Mouse (Mus musculus): ENCODE measurements around the gene Hist1h3h. TPM values are rescaled to one million over a fixed set of nuclear protein-coding genes. Genes with fewer than 3 reads are reported as not detected.
A peak's percentile ranks its signal among the peaks of the same experiment; 100 is the strongest.
"Not testable (repeated sequence)": the region's sequence is repeated elsewhere in the genome, so short reads cannot be mapped to it uniquely, and the experiment has no call there.

The Hist1h3h gene
- polyA plus RNA-seq (2015; fragmentation: Nextera tagmentation; extraction: Ambion mirVana) = 10.0 and 21.3 TPM in 2 replicates

GRCm38 (mm10) chr13:21717397-21718357, at the start of gene Hist1h3h:
Gene Hist1h3h (plus strand): TSS chr13:21717659.
- H3K9ac ChIP-seq = peak within 1 kb of the TSS; percentile 79
- ATAC-seq (ENCODE audit: insufficient number of reproducible peaks, insufficient read depth, low FRiP score, low TSS enrichment, low read depth) = peak; percentile 33; the same call in 1 of the 2 replicates
- not testable (repeated sequence) for H3K9me3 ChIP-seq, H3K36me3 ChIP-seq, H3K27me3 ChIP-seq
- under 1% methylated on average over 29 of the region's 56 CpGs for WGBS
- peak within 1 kb of the TSS; percentile 50 for H3K4me3 ChIP-seq
- H3K4me1 ChIP-seq = peaks cover 37% of the 10 kb centered on the region
- H3K4me2 ChIP-seq = peak within 1 kb of the TSS; percentile 85
- peak within 1 kb of the TSS; percentile 96 for H3K27ac ChIP-seq

GRCm38 (mm10) chr13:21677305-21677704, 40.2 kb upstream of the Hist1h3h start, which contains the start of gene Olfr1360:
Gene Olfr1360 (minus strand): TSS chr13:21677405.
- Histone ChIP-seq H3K4me3 (no peak within 1 kb of the TSS), H3K27me3 (no peaks in the 10 kb centered on the region), H3K9me3 (no peaks in the 10 kb centered on the region), H3K36me3 (no peaks in the 10 kb centered on the region), H3K9ac (no peak within 1 kb of the TSS), H3K4me1 (no peaks in the 10 kb centered on the region), H3K27ac (no peak within 1 kb of the TSS), H3K4me2 (no peak within 1 kb of the TSS)
- ATAC-seq (ENCODE audit: insufficient number of reproducible peaks, insufficient read depth, low FRiP score, low TSS enrichment, low read depth) = no peak
- WGBS = 84% methylated on average over 2 of the region's 2 CpGs

- Histone ChIP-seq H3K4me2 (no peak within 1 kb of the TSS), H3K4me1 (no peaks in the 10 kb centered on the region), H3K9me3 (no peaks in the 10 kb centered on the region), H3K9ac (no peak within 1 kb of the TSS), H3K27me3 (no peaks in the 10 kb centered on the region), H3K36me3 (no peaks in the 10 kb centered on the region), H3K4me3 (no peak within 1 kb of the TSS), H3K27ac (no peak within 1 kb of the TSS)
- no peak for ATAC-seq (ENCODE audit: insufficient number of reproducible peaks, insufficient read depth, low FRiP score, low TSS enrichment, low read depth)
Measured at GRCm38 (mm10) chr13:21697811-21698210, 19.6 kb upstream of the Hist1h3h start, which contains the start of gene Olfr1359. Gene Olfr1359 (plus strand): TSS chr13:21698111.

- H3K4me3 ChIP-seq = no peak overlapping the region
- H3K4me2 ChIP-seq = no peak overlapping the region
- H3K9ac ChIP-seq = no peak overlapping the region
- 0 out of 2 replicates have a peak, but pooled peaks cover 4% of the 10 kb centered on the region for H3K4me1 ChIP-seq
- no peaks in the 10 kb centered on the region for H3K27me3 ChIP-seq
- H3K27ac ChIP-seq = no peak overlapping the region
- ATAC-seq (ENCODE audit: insufficient number of reproducible peaks, insufficient read depth, low FRiP score, low TSS enrichment, low read depth) = no peak
- 75% methylated on average over 4 of the region's 4 CpGs for WGBS
- no peaks in the 10 kb centered on the region for H3K9me3 ChIP-seq
- H3K36me3 ChIP-seq = no peaks in the 10 kb centered on the region
Measured at GRCm38 (mm10) chr13:21706669-21707068, 10.8 kb upstream of the Hist1h3h start.

GRCm38 (mm10) chr13:21710031-21710711, 7.3 kb upstream of the Hist1h3h start:
- peak overlapping the region; percentile 66 for H3K4me3 ChIP-seq
- no peaks in the 10 kb centered on the region for H3K27me3 ChIP-seq
- under 1% methylated on average over 32 of the region's 32 CpGs for WGBS
- ATAC-seq (ENCODE audit: insufficient number of reproducible peaks, insufficient read depth, low FRiP score, low TSS enrichment, low read depth) = peak; percentile 81; the same call in 1 of the 2 replicates
- H3K9me3 ChIP-seq = no peaks in the 10 kb centered on the region
- peak overlapping the region; percentile 75 for H3K9ac ChIP-seq
- peaks cover 8% of the 10 kb centered on the region for H3K4me1 ChIP-seq
- no peaks in the 10 kb centered on the region for H3K36me3 ChIP-seq
- H3K4me2 ChIP-seq = peak overlapping the region; percentile 66
- H3K27ac ChIP-seq = peak overlapping the region; percentile 88

GRCm38 (mm10) chr13:21710821-21711525, 6.5 kb upstream of the Hist1h3h start:
- peak; percentile 75 for ATAC-seq (ENCODE audit: insufficient number of reproducible peaks, insufficient read depth, low FRiP score, low TSS enrichment, low read depth)
- Histone ChIP-seq H3K36me3 (no peaks in the 10 kb centered on the region), H3K4me1 (peaks cover 12% of the 10 kb centered on the region), H3K4me3 (peak overlapping the region; percentile 53), H3K4me2 (peak overlapping the region; percentile 66), H3K9me3 (no peaks in the 10 kb centered on the region), H3K27ac (peak overlapping the region; percentile 23; the same call in 1 of the 2 replicates), H3K27me3 (no peaks in the 10 kb centered on the region), H3K9ac (peak overlapping the region; percentile 70)
- 2% methylated on average over 22 of the region's 22 CpGs for WGBS

- Histone ChIP-seq H3K9me3 (no peaks in the 10 kb centered on the region), H3K4me2 (peak overlapping the region; percentile 66), H3K4me1 (peaks cover 12% of the 10 kb centered on the region), H3K9ac (peak overlapping the region; percentile 70), H3K4me3 (peak overlapping the region; percentile 53), H3K27ac (peak overlapping the region; percentile 23; the same call in 1 of the 2 replicates), H3K36me3 (no peaks in the 10 kb centered on the region), H3K27me3 (no peaks in the 10 kb centered on the region)
- 25% methylated on average over 4 of the region's 4 CpGs for WGBS
- no peak for ATAC-seq (ENCODE audit: insufficient number of reproducible peaks, insufficient read depth, low FRiP score, low TSS enrichment, low read depth)
Measured at GRCm38 (mm10) chr13:21711698-21712097, 5.8 kb upstream of the Hist1h3h start.

- no peaks in the 10 kb centered on the region for H3K27me3 ChIP-seq
- H3K4me3 ChIP-seq = peak overlapping the region; percentile 50
- no peak for ATAC-seq (ENCODE audit: insufficient number of reproducible peaks, insufficient read depth, low FRiP score, low TSS enrichment, low read depth)
- peaks cover 23% of the 10 kb centered on the region for H3K4me1 ChIP-seq
- under 1% methylated on average over 7 of the region's 7 CpGs for WGBS
- H3K4me2 ChIP-seq = peak overlapping the region; percentile 85
- no peaks in the 10 kb centered on the region for H3K36me3 ChIP-seq
- H3K9ac ChIP-seq = peak overlapping the region; percentile 78
- H3K9me3 ChIP-seq = no peaks in the 10 kb centered on the region
- peak overlapping the region; percentile 96 for H3K27ac ChIP-seq
Measured at GRCm38 (mm10) chr13:21714725-21715124, 2.7 kb upstream of the Hist1h3h start.

GRCm38 (mm10) chr13:21715131-21715863, 2.2 kb upstream of the Hist1h3h start:
- Histone ChIP-seq H3K36me3 (no peaks in the 10 kb centered on the region), H3K9me3 (no peaks in the 10 kb centered on the region)
- ATAC-seq (ENCODE audit: insufficient number of reproducible peaks, insufficient read depth, low FRiP score, low TSS enrichment, low read depth) = no peak

GRCm38 (mm10) chr13:21715864-21716539, 1.5 kb upstream of the Hist1h3h start, which contains the start of the genes Hist1h2bl and Hist1h2ai:
Gene Hist1h2bl (minus strand): TSS chr13:21716143.
Gene Hist1h2ai (plus strand): TSS chr13:21716422.
- not testable (repeated sequence) for H3K36me3 ChIP-seq, H3K9me3 ChIP-seq, H3K27me3 ChIP-seq
- H3K4me2 ChIP-seq = peak within 1 kb of the TSS; percentile 85
- peak within 1 kb of the TSS; percentile 96 for H3K27ac ChIP-seq
- peak; percentile 89 for ATAC-seq (ENCODE audit: insufficient number of reproducible peaks, insufficient read depth, low FRiP score, low TSS enrichment, low read depth)
- peak within 1 kb of the TSS; percentile 50 for H3K4me3 ChIP-seq
- H3K9ac ChIP-seq = peak within 1 kb of the TSS; percentile 79
- WGBS = under 1% methylated on average over 38 of the region's 50 CpGs
- H3K4me1 ChIP-seq = peaks cover 35% of the 10 kb centered on the region

More at GRCm38 (mm10) chr13:21715131-21715863, 2.2 kb upstream of the Hist1h3h start:
- H3K4me1 ChIP-seq = peaks cover 28% of the 10 kb centered on the region
- H3K4me3 ChIP-seq = peak overlapping the region; percentile 50
- peak overlapping the region; percentile 96 for H3K27ac ChIP-seq
- peak overlapping the region; percentile 85 for H3K4me2 ChIP-seq
- H3K27me3 ChIP-seq = no peaks in the 10 kb centered on the region
- WGBS = 1% methylated on average over 22 of the region's 22 CpGs
- peak overlapping the region; percentile 78 for H3K9ac ChIP-seq
